ENCODE assay signal across 8 mouse cellular contexts in the genomic region with DNA sequence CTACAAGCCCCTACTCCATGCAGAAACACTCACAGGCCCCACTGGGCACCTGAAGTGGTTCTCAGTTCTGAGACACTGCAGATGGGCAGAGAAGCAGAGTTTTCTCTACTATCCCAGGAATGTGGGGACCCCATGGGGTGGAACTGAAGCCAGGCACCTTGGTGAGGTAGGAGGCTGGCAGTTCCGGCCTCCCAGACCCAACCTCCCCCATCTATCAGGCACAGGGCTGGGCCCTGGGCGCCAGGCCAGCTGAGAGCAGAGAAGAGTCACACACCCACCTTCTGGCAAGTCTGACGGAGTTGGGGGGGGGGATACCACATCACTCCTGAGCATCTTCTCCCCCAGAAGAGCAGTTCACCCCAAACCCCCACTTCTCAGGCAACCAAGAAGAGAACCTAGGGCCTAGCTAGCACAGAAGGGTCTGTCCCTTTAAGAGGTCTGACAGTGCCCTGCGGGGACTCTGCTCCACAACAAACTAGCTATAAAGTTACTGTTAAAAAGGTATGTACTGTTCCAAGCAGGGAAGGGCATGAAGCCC. TPM values are rescaled to one million over a fixed set of nuclear protein-coding genes. Genes with fewer than 3 reads are reported as not detected.
DNase-seq lines count a peak whose midpoint lies in the region; ATAC-seq and TF ChIP-seq lines count a peak whose summit lies in the region.

No protein-coding gene starts in this region.

- H3K27ac ChIP-seq in lung, embryonic 16.5 days (ENCODE audit: low read length) = peak overlapping the region; percentile 50
- peak overlapping the region; percentile 92 for H3K27ac ChIP-seq in embryonic fibroblast, embryonic 13.5 days (ENCODE audit: insufficient read depth, low read length)
- H3K27ac ChIP-seq in kidney, adult 2 months (ENCODE audit: insufficient read depth, low read depth, low read length) = peak overlapping the region; percentile 85
- H3K27ac ChIP-seq in neural tube, embryonic 13.5 days (replicated peaks) = no peak overlapping the region

- 30% methylated on average over 4 of the region's 4 CpGs for WGBS in lung, embryonic 16.5 days
- WGBS in kidney, adult 2 months = 13% methylated on average over 4 of the region's 4 CpGs
- WGBS in neural tube, embryonic 13.5 days = 54% methylated on average over 4 of the region's 4 CpGs

- no peaks in the 10 kb centered on the region for H3K9me3 ChIP-seq in lung, embryonic 16.5 days (ENCODE audit: control insufficient read depth, low read length)
- H3K9me3 ChIP-seq in neural tube, embryonic 13.5 days = no peaks in the 10 kb centered on the region

- DNase-seq in lung, postnatal 14 days = no peak
- peak; percentile 56 for DNase-seq in kidney, adult 2 months
- DNase-seq in thymus, postnatal 0 days (ENCODE audit: low spot score) = no peak
- no peak for DNase-seq in urinary bladder, postnatal 25 days (ENCODE audit: low spot score)
- DNase-seq in cerebellum, postnatal 4 days (ENCODE audit: low spot score in 2 of 2) = no peak

- H3K9ac ChIP-seq in lung, embryonic 16.5 days (ENCODE audit: low read length) = peak overlapping the region; percentile 0
- peak overlapping the region; percentile 54; the same call in 1 of the 2 replicates for H3K9ac ChIP-seq in neural tube, embryonic 13.5 days

- ATAC-seq in lung, embryonic 16.5 days (ENCODE audit: low read depth) = no peak
- no peak for ATAC-seq in neural tube, embryonic 13.5 days (ENCODE audit: low read depth)

- no peak for TF ChIP-seq CTCF in embryonic fibroblast, embryonic 13.5 days (IDR thresholded peaks at IDR 0.05; ENCODE audit: borderline replicate concordance, insufficient read depth, low read length)
- no peak for TF ChIP-seq CTCF in kidney, adult 2 months (conservative IDR thresholded peaks at IDR 0.05; ENCODE audit: insufficient read depth, insufficient read length, low read depth, low read length)

- H3K4me2 ChIP-seq in lung, embryonic 16.5 days (ENCODE audit: low read depth, low read length) = peak overlapping the region; percentile 28
- peak overlapping the region; percentile 27 for H3K4me2 ChIP-seq in neural tube, embryonic 13.5 days

- peaks cover 34% of the 10 kb centered on the region for H3K4me1 ChIP-seq in lung, embryonic 16.5 days (replicated peaks; ENCODE audit: control insufficient read depth, insufficient read depth, low read length)
- peaks cover 6% of the 10 kb centered on the region for H3K4me1 ChIP-seq in embryonic fibroblast, embryonic 13.5 days (ENCODE audit: control insufficient read depth, insufficient read depth, low read length)
- H3K4me1 ChIP-seq in kidney, adult 2 months (ENCODE audit: control insufficient read depth, insufficient read depth, low read length) = peaks cover 9% of the 10 kb centered on the region
- peaks cover 49% of the 10 kb centered on the region for H3K4me1 ChIP-seq in neural tube, embryonic 13.5 days (replicated peaks)

- no peak for TF ChIP-seq POLR2A in embryonic fibroblast, embryonic 13.5 days (IDR thresholded peaks at IDR 0.05; ENCODE audit: low read depth, low read length)
- no peak for TF ChIP-seq POLR2A in kidney, adult 2 months (IDR thresholded peaks at IDR 0.05; ENCODE audit: low read depth, low read length)

- H3K27me3 ChIP-seq in lung, embryonic 16.5 days (ENCODE audit: control insufficient read depth, insufficient read depth, low read depth, low read length) = no peaks in the 10 kb centered on the region
- H3K27me3 ChIP-seq in kidney, adult 2 months (replicated peaks; ENCODE audit: control insufficient read depth, insufficient read depth, low read length) = no peaks in the 10 kb centered on the region
- H3K27me3 ChIP-seq in neural tube, embryonic 13.5 days = no peaks in the 10 kb centered on the region

- peaks cover 26% of the 10 kb centered on the region for H3K36me3 ChIP-seq in lung, embryonic 16.5 days (ENCODE audit: control insufficient read depth, insufficient read depth, low read length)
- no peaks in the 10 kb centered on the region for H3K36me3 ChIP-seq in kidney, adult 2 months (ENCODE audit: control insufficient read depth, insufficient read depth, low read length)
- H3K36me3 ChIP-seq in neural tube, embryonic 13.5 days = peaks cover 58% of the 10 kb centered on the region

- H3K4me3 ChIP-seq in lung, embryonic 16.5 days (ENCODE audit: low read length) = peak overlapping the region; percentile 10; the same call in 1 of the 2 replicates
- H3K4me3 ChIP-seq in embryonic fibroblast, embryonic 13.5 days (ENCODE audit: insufficient read depth, low read length) = no peak overlapping the region
- H3K4me3 ChIP-seq in kidney, adult 2 months (ENCODE audit: insufficient read depth, low read depth, low read length) = peak overlapping the region; percentile 46
- H3K4me3 ChIP-seq in neural tube, embryonic 13.5 days = no peak overlapping the region

RNA-seq across cellular contexts. Expression of a gene that starts 6.9 kb away (rescaled TPM):
- polyA plus RNA-seq in lung, embryonic 16.5 days (2015; fragmentation: Nextera tagmentation; extraction: Ambion mirVana) = 21.5 and 21.7 TPM in 2 replicates
- 49.8 and 56.5 TPM in 2 replicates for polyA plus RNA-seq in embryonic fibroblast, embryonic 13.5 days (2011; ENCODE audit: insufficient read length, low read depth, missing spikeins)
- 98.7 and 104 TPM in 2 replicates for polyA plus RNA-seq in kidney, adult 2 months (2012; rRNA removed)
- 10.4 and 10.7 TPM in 2 replicates for polyA plus RNA-seq in neural tube, embryonic 13.5 days (2015; fragmentation: Nextera tagmentation; extraction: Ambion mirVana)
- polyA plus RNA-seq in thymus, postnatal 0 days (2015; fragmentation: Nextera tagmentation; extraction: Ambion mirVana) = 12.6 and 17.0 TPM in 2 replicates

RNA-seq across cellular contexts. Expression of a gene that starts 27.6 kb away (rescaled TPM):
- 21.9 and 22.7 TPM in 2 replicates for polyA plus RNA-seq in lung, embryonic 16.5 days (2015; fragmentation: Nextera tagmentation; extraction: Ambion mirVana)
- polyA plus RNA-seq in embryonic fibroblast, embryonic 13.5 days (2011; ENCODE audit: insufficient read length, low read depth, missing spikeins) = 40.5 and 44.2 TPM in 2 replicates
- polyA plus RNA-seq in kidney, adult 2 months (2012; rRNA removed) = 20.2 and 21.7 TPM in 2 replicates
- 124 and 137 TPM in 2 replicates for polyA plus RNA-seq in neural tube, embryonic 13.5 days (2015; fragmentation: Nextera tagmentation; extraction: Ambion mirVana)
- polyA plus RNA-seq in thymus, postnatal 0 days (2015; fragmentation: Nextera tagmentation; extraction: Ambion mirVana) = 8.5 and 9.6 TPM in 2 replicates

RNA-seq across cellular contexts. Expression of a gene that starts 32.2 kb away (rescaled TPM):
- not detected in 2 replicates for polyA plus RNA-seq in lung, embryonic 16.5 days (2015; fragmentation: Nextera tagmentation; extraction: Ambion mirVana)
- not detected in 2 replicates for polyA plus RNA-seq in embryonic fibroblast, embryonic 13.5 days (2011; ENCODE audit: insufficient read length, low read depth, missing spikeins)
- polyA plus RNA-seq in kidney, adult 2 months (2012; rRNA removed) = 1.0 and 1.1 TPM in 2 replicates
- polyA plus RNA-seq in neural tube, embryonic 13.5 days (2015; fragmentation: Nextera tagmentation; extraction: Ambion mirVana) = not detected in 2 replicates
- polyA plus RNA-seq in thymus, postnatal 0 days (2015; fragmentation: Nextera tagmentation; extraction: Ambion mirVana) = not detected in 2 replicates

RNA-seq across cellular contexts. Expression of a gene that starts 32.3 kb away (rescaled TPM):
- 51.6 and 64.2 TPM in 2 replicates for polyA plus RNA-seq in lung, embryonic 16.5 days (2015; fragmentation: Nextera tagmentation; extraction: Ambion mirVana)
- 36.3 and 40.6 TPM in 2 replicates for polyA plus RNA-seq in embryonic fibroblast, embryonic 13.5 days (2011; ENCODE audit: insufficient read length, low read depth, missing spikeins)
- 10.0 and 11.0 TPM in 2 replicates for polyA plus RNA-seq in kidney, adult 2 months (2012; rRNA removed)
- 68.7 and 76.3 TPM in 2 replicates for polyA plus RNA-seq in neural tube, embryonic 13.5 days (2015; fragmentation: Nextera tagmentation; extraction: Ambion mirVana)
- polyA plus RNA-seq in thymus, postnatal 0 days (2015; fragmentation: Nextera tagmentation; extraction: Ambion mirVana) = 51.1 and 55.8 TPM in 2 replicates

RNA-seq across cellular contexts. Expression of a gene that starts 59.7 kb away (rescaled TPM):
- polyA plus RNA-seq in lung, embryonic 16.5 days (2015; fragmentation: Nextera tagmentation; extraction: Ambion mirVana) = 21.6 and 24.0 TPM in 2 replicates
- polyA plus RNA-seq in embryonic fibroblast, embryonic 13.5 days (2011; ENCODE audit: insufficient read length, low read depth, missing spikeins) = 58.8 and 62.4 TPM in 2 replicates
- polyA plus RNA-seq in kidney, adult 2 months (2012; rRNA removed) = 23.8 and 24.4 TPM in 2 replicates
- 20.5 and 21.7 TPM in 2 replicates for polyA plus RNA-seq in neural tube, embryonic 13.5 days (2015; fragmentation: Nextera tagmentation; extraction: Ambion mirVana)
- polyA plus RNA-seq in thymus, postnatal 0 days (2015; fragmentation: Nextera tagmentation; extraction: Ambion mirVana) = 23.5 and 26.4 TPM in 2 replicates

Comparison
In these comparisons a context has a peak if more than half of its experiments do, and no peak if none do; other contexts are left out.
1. H3K4me3 ChIP-seq: peak in lung, embryonic 16.5 days (single experiment) and kidney, adult 2 months (single experiment); none in embryonic fibroblast, embryonic 13.5 days (single experiment) and neural tube, embryonic 13.5 days (single experiment).